Mouse (Mus musculus): ENCODE measurements around the gene Chit1. TPM values are rescaled to one million over a fixed set of nuclear protein-coding genes. Genes with fewer than 3 reads are reported as not detected.

The Chit1 gene
- 0.74 and 0.86 TPM in 2 replicates for polyA plus RNA-seq (2015; fragmentation: Nextera tagmentation; extraction: Ambion mirVana)

GRCm38 (mm10) chr1:134110979-134111378 is at the start of gene Chit1:
TSS of gene Chit1 (plus strand) at chr1:134111242.

GRCm38 (mm10) chr1:134078802-134079476 is 32.1 kb upstream of the Chit1 start, which contains the start of gene Btg2:
TSS of gene Btg2 (minus strand) at chr1:134079120.

GRCm38 (mm10) chr1:134182025-134182424 is 71.0 kb downstream of the Chit1 start, which contains the start of gene Chil1:
TSS of gene Chil1 (plus strand) at chr1:134182176.

GRCm38 (mm10) chr1:134193126-134193525 is 82.1 kb downstream of the Chit1 start, which contains the start of gene Mybph:
TSS of gene Mybph (plus strand) at chr1:134193448.

Other genes starting within 250 kb of the Chit1 start
- 0.12 and 0.13 TPM in 2 replicates for gene Optc, start 203.2 kb upstream of the Chit1 start, polyA plus RNA-seq (2015; fragmentation: Nextera tagmentation; extraction: Ambion mirVana)
- gene Prelp, start 189.8 kb upstream of the Chit1 start, polyA plus RNA-seq (2015; fragmentation: Nextera tagmentation; extraction: Ambion mirVana): 7.8 and 14.1 TPM in 2 replicates
- 5.6 and 17.9 TPM in 2 replicates for gene Fmod, start 74.0 kb upstream of the Chit1 start, polyA plus RNA-seq (2015; fragmentation: Nextera tagmentation; extraction: Ambion mirVana)
- 36.4 and 39.4 TPM in 2 replicates for gene Btg2, start 32.1 kb upstream of the Chit1 start, polyA plus RNA-seq (2015; fragmentation: Nextera tagmentation; extraction: Ambion mirVana)
- 36.1 and 40.1 TPM in 2 replicates for gene Chil1, start 70.9 kb downstream of the Chit1 start, polyA plus RNA-seq (2015; fragmentation: Nextera tagmentation; extraction: Ambion mirVana)
- 252 and 318 TPM in 2 replicates for gene Mybph, start 82.2 kb downstream of the Chit1 start, polyA plus RNA-seq (2015; fragmentation: Nextera tagmentation; extraction: Ambion mirVana)
- 1.1 and 1.5 TPM in 2 replicates for gene Adora1, start 124.2 kb downstream of the Chit1 start, polyA plus RNA-seq (2015; fragmentation: Nextera tagmentation; extraction: Ambion mirVana)
- gene Myog, start 178.7 kb downstream of the Chit1 start, polyA plus RNA-seq (2015; fragmentation: Nextera tagmentation; extraction: Ambion mirVana): 349 and 369 TPM in 2 replicates
- 14.6 and 17.4 TPM in 2 replicates for gene Ppfia4, start 221.7 kb downstream of the Chit1 start, polyA plus RNA-seq (2015; fragmentation: Nextera tagmentation; extraction: Ambion mirVana)

Data from skeletal muscle tissue, postnatal 0 days (tissue).